Mouse (Mus musculus) frontal cortex, postnatal 25 days (tissue): ENCODE measurements around the gene Rasgrp2.

Source experiments
- DNase-seq, 2 experiments: peaks; one replicate each; pipeline ENCODE4 v3.0.0; 2022; ENCODE audit warnings: low spot score in 2 of 2

Rasgrp2 gene

DNA sequence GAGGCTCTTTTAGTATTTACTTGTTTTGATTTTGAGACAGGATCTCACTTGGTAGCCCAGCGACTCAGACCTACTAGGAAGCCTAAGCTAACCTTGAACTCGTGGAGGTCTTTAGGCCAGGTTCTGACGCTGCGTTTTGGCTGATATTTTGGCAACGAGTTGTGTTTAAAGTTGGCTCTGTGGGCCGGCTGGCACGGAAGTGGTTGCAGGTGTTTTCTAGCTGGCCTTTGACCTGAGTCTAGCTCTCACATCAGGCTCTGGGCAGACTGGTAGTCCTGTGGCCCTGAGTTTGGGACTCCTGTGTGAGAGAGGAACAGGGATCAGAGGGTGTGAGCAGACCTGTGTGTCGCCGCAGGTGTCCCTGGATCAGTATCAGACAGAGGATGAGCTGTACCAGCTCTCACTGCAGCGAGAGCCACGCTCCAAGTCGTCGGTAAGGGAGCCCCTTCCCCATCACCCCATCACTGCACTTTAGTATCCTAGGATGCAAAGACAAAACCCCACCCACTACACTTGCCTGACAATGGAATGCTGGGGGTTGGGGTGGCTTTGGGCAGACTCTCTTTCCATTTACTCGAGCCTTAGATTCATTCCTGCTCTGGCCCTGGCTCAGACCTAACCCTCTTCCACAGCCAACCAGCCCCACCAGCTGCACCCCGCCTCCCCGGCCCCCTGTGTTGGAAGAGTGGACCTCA is 8.8 kb downstream of the Rasgrp2 start:
- no peak for DNase-seq

DNA sequence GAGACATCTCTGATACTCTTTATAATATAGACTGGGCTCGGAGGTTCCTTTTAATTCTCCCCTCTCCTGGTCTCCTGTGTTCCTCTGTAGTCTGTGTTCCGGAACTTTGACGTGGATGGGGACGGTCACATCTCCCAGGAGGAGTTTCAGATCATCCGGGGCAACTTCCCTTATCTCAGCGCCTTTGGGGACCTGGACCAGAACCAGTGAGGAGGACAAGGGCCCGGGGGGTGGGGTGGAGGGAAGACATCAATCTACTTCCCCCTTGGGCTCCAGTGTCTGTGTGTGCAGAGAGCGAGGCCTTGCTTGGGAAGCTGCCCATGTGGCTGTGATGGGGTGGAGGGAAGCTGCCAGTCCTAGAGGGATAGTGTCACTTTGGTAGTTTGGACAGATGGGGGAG is 9.6 kb downstream of the Rasgrp2 start:
- no peak for DNase-seq

GRCm38 (mm10) chr19:6409176-6409575 is 10.0 kb downstream of the Rasgrp2 start:
- no peak for DNase-seq

- no peak for DNase-seq
Measured at GRCm38 (mm10) chr19:6409936-6410335, 10.8 kb downstream of the Rasgrp2 start.

GRCm38 (mm10) chr19:6412798-6413197 is 13.7 kb downstream of the Rasgrp2 start:
- DNase-seq, result no peak

GRCm38 (mm10) chr19:6415454-6415853 is 16.3 kb downstream of the Rasgrp2 start:
- no peak for DNase-seq

DNA sequence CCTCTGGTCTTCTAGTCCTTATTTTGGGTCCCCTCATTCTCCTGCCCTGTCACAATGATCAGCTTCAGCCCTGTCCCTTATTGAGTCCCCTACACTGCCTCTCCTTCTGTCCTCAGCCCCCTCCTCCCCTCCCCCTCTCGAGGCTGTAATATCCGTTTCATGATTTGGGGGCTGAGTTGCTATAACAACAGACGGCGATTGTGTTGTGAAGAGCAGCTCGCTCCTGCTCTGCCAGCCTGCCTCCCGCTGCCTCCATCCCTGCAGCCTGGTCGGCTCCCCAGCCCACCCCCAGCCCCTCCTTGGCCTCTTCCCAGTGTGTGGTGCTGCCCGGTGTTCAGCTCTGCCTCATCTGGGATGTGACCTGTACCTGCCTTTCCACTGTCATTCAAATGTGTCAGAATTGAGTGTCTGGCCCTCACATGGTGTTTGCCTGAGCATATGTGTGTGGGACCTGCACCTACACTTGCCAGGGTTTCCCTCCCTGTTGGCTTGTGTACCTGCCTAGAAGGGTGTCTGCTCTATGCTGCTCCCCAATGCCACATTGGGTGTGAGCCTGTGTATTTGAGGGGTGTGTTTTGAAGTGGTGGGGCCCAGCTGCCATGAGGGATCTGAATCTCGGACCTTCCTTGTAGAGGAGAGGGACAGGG is 17.1 kb downstream of the Rasgrp2 start:
- DNase-seq, result no peak

DNA sequence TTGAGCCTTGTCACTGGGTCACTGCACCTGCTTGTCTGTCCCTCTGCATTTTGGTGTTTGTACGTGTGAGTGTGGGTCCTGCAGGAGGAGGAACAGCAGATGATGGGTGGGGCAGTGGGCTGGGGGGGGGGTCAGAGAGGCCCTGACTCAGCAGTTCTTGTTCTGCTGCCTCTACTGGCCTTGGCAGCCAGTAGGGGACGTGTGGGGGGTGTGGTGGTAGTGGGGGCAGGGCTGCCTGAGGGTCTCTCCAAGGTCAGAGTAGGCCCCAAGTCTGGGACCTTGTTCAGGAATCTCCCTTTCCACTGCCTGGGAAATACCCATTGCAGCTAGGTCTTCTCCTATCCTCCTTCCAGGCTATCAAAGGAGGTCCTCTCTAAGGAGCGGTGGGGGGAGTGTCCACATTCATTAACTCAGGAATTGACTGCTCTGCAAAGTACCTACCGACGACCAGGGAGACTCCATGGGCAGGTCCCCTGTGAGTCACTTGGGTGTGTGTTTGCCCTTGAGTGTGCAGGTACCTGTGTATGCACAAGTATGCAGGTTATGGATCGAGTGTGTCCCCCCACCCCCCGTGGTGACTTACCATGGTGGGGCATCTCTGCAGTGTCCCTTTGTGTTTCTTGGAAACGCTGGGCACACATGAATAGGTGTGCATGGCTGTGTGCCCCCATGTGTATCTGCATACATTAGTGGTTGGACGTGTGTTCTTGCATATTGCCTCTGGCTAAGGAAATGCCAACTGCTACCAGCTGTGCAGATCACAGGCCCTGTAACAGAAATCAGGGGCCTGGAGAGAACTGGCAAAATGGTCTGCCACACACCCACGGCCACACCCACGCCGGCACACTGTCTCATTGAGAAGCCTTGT is 18.0 kb downstream of the Rasgrp2 start:
- DNase-seq, result peak in 1 of 2 experiments; percentile 3

- DNase-seq, result peak; percentile 84 to 88
Measured at GRCm38 (mm10) chr19:6418233-6418879, 19.2 kb downstream of the Rasgrp2 start, which contains the start of gene Nrxn2. Gene Nrxn2 (plus strand): TSS chr19:6418731.

DNA sequence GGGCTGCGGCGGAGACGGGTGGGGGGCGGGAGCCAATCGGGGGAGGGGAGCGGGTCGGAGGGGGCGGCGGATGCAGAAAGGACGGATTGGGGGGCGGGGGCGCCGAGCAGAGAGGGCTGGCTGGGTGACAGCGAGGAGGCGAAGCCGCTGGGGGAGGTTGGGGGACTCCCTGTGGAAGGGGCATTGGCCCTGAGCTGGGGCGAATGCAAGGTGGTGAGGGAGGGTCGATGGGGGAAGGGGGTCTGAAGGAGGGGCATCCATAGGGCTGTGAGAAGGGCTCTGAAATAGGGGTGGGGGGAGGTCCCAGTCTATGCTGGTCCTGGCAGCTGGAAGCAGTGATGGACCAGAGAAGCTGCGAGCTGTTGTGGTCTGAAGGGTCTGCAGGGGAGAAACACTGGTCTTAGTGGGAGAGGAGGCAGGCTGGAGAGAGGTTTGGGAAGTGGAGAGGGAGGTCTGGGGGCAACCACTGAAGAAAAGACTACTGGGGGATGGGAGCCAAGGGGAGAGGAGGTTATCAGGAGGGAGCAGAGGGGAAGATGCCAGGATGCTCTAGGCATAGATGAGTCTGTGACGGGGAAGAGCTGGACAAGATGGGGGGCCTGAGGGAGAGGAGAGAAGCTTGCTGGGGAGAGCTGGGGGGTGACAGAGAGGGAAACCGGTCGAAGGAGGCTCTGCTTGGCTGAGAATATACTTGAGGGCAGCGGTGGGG is 20.0 kb downstream of the Rasgrp2 start:
- no peak for DNase-seq

DNA sequence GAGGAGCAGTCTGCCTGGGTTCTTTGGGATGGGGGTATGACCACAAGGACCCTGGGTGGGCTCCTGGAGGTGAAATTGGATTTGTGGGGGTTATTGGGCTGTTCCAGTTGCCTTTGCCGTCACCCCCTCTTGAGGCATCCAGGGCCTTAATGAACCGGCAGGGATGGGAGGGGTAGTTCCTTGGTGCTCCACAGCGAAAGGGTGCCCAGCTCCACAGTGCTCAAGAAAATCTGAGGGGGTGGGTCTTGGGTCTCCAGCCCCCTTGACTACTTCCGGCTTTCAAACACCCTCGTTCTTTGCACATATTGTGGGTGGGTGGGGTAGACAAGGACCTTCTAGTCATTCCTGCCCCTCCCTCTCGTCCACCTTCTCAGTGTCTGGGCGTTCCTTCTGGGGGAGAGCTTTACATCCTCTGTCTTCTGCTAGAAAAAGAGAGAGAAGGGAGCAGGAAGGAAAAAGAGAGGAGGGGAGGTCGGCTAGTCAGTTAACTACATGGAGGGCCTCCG is 20.7 kb downstream of the Rasgrp2 start:
- DNase-seq, result no peak

DNA sequence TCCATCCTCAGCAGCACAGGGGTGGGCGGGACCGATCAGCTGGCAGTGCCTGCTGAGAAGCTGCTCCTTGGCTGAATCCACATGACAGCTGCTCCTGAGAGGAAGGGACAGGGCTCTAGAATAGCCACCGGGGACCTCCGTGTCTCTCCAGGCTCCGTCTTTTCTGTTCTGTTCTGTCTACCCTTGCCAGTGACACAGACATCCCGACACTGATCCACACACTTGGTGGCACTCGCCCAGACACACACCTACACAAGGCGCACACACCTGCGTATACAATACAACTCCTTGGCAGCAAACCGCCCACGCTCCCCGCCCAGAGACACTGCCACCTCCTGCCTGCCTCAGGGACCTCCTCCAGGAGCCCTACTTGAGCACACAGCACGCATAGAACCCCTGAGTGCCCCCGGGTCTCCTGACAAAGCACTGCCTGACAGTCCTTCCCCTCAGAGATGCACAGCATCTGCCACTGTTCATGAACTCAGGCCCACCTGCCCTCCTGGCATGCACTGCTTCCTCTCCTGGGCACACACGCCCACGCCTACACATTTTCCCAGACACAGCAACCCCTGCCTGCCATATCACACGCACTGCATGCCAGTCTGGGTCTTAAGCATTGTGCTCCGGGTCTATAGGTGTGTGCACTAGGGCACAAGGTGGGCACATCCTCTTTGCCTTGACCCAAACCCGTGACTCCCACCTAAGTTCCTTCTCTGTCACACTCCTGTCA is 21.5 kb downstream of the Rasgrp2 start:
- no peak for DNase-seq

GRCm38 (mm10) chr19:6421211-6421590 is 22.1 kb downstream of the Rasgrp2 start:
- no peak for DNase-seq

- no peak for DNase-seq
Measured at GRCm38 (mm10) chr19:6422014-6422413, 22.9 kb downstream of the Rasgrp2 start.

DNA sequence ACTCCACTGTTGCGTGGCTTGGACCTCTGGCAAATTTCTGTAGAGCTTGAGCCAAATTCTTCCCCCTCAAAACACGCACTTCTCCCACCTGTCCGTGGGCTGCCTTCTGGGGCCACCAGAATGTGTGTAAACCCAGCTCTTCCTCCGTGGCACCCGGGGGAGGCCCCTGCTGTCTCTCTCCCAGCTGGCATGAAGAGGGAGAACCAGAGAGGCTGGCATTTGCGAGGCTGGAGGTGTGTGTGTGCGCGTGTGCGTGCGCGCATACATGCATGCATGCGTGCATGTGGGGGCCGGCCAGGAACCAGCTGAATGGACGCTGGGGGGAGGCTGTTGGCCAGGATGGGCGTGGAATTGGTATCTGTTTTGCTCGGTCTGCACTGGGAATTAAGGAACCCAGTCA is 24.1 kb downstream of the Rasgrp2 start:
- DNase-seq, result no peak

- no peak for DNase-seq
Measured at GRCm38 (mm10) chr19:6424137-6424881, 25.2 kb downstream of the Rasgrp2 start.

- DNase-seq, result no peak
Measured at GRCm38 (mm10) chr19:6425595-6425994, 26.5 kb downstream of the Rasgrp2 start.

DNA sequence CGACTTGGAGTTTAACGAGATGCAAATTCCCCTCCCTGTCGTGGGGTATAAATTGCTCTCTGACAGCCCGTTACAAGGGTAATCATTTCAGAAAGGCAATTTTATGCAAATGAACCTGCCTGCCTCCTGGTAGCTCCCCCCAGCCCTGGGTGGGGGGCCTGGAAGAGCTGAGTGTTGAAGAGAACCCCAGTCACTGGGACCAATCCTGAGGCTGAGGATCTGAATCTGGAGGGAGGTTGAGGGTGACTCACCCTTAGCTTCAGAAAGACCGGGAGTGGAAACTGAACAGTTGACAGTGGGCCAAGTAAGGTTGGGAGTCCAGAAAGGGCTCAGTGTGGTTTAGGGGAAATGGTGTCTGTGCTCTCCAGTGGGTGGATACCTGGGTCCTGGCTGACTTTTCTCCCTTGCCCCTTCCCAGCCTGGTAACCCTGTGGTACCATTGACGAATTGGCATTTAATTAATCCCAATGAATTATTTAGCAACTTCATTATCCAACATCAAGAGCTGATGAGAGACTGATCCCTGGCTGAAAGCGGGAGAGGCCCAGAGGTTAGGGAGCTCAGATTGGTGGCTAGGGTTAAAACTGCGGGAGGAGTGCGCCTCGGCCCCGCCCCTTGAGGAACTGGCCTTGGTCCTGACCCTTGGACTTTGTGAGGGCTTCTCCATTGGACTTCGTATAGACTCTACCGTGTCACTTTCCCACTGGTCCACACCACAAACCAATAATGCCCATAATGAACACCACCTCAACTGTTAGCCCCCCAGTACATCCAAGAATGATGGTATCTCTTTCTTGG is 27.8 kb downstream of the Rasgrp2 start:
- no peak for DNase-seq
